Mouse (Mus musculus): Measurements from ENCODE around the gene Rpl15.
"Not testable (repeated sequence)": the region's sequence is repeated elsewhere in the genome, so short reads cannot be mapped to it uniquely, and the experiment has no call there.

Rpl15 gene

GRCm38 (mm10) chr14:18241786-18242185 lies 29.4 kb downstream of the Rpl15 start:
- DNase-seq (ENCODE audit: low spot score in 2 of 2): no peak

- no peak for DNase-seq (ENCODE audit: low spot score in 2 of 2)
Observed at GRCm38 (mm10) chr14:18240132-18240531, 31.1 kb downstream of the Rpl15 start.

- peak; percentile 98 to 99 for DNase-seq (ENCODE audit: low spot score in 2 of 2)
Observed at GRCm38 (mm10) chr14:18238750-18239731, 32.1 kb downstream of the Rpl15 start, which contains the start of gene Nr1d2. Nr1d2 (minus strand) TSS chr14:18239127.

GRCm38 (mm10) chr14:18238131-18238749 lies 33.0 kb downstream of the Rpl15 start:
- DNase-seq (ENCODE audit: low spot score in 2 of 2): peak; percentile 95 to 98

GRCm38 (mm10) chr14:18237381-18237780 lies 33.8 kb downstream of the Rpl15 start:
- DNase-seq (ENCODE audit: low spot score in 2 of 2): no peak

- not testable (repeated sequence) for DNase-seq (ENCODE audit: low spot score in 2 of 2)
Observed at GRCm38 (mm10) chr14:18236496-18237235, 34.5 kb downstream of the Rpl15 start.

- DNase-seq (ENCODE audit: low spot score in 2 of 2): no peak
Observed at GRCm38 (mm10) chr14:18233981-18234960, 36.9 kb downstream of the Rpl15 start.

GRCm38 (mm10) chr14:18233076-18233475 lies 38.1 kb downstream of the Rpl15 start:
- DNase-seq (ENCODE audit: low spot score in 2 of 2): no peak

GRCm38 (mm10) chr14:18231866-18232265 lies 39.3 kb downstream of the Rpl15 start:
- not testable (repeated sequence) for DNase-seq (ENCODE audit: low spot score in 2 of 2)

GRCm38 (mm10) chr14:18229751-18230150 lies 41.4 kb downstream of the Rpl15 start:
- DNase-seq (ENCODE audit: low spot score in 2 of 2): not testable (repeated sequence)

GRCm38 (mm10) chr14:18226181-18226580 lies 45.0 kb downstream of the Rpl15 start:
- DNase-seq (ENCODE audit: low spot score in 2 of 2): not testable (repeated sequence)

GRCm38 (mm10) chr14:18225431-18225830 lies 45.8 kb downstream of the Rpl15 start:
- DNase-seq (ENCODE audit: low spot score in 2 of 2): not testable (repeated sequence)

GRCm38 (mm10) chr14:18221977-18222376 lies 49.2 kb downstream of the Rpl15 start:
- DNase-seq (ENCODE audit: low spot score in 2 of 2): no peak
